Mouse (Mus musculus) ES-CJ7 (cell line): Measurements from ENCODE around the gene Olfr1141.

Experiments used
- DNase-seq: peaks from one replicate; pipeline ENCODE4 v3.0.0; 2011; ENCODE audit warnings: low read depth, low spot score

The Olfr1141 gene

GRCm38 (mm10) chr2:87753891-87754290 is at the start of gene Olfr1141:
Gene Olfr1141 (minus strand): TSS chr2:87753991.
- no peak for DNase-seq

GRCm38 (mm10) chr2:87800292-87800691 is 46.5 kb upstream of the Olfr1141 start, which contains the start of gene Olfr1143:
Gene Olfr1143 (plus strand): TSS chr2:87800592.
- DNase-seq, result no peak

GRCm38 (mm10) chr2:87779183-87779582 is 25.4 kb upstream of the Olfr1141 start, which contains the start of gene Olfr152:
Gene Olfr152 (plus strand): TSS chr2:87779483.
- no peak for DNase-seq

- no peak for DNase-seq
Observed at GRCm38 (mm10) chr2:87776143-87776542, 22.4 kb upstream of the Olfr1141 start.

GRCm38 (mm10) chr2:87743452-87743851 is 10.3 kb downstream of the Olfr1141 start, which contains the start of gene Olfr1140:
Gene Olfr1140 (plus strand): TSS chr2:87743752.
- DNase-seq, result no peak

- no peak for DNase-seq
Observed at GRCm38 (mm10) chr2:87739878-87740277, 13.9 kb downstream of the Olfr1141 start, which contains the start of gene Olfr1138. Gene Olfr1138 (minus strand): TSS chr2:87739978.

- no peak for DNase-seq
Observed at GRCm38 (mm10) chr2:87713079-87713478, 40.7 kb downstream of the Olfr1141 start, which contains the start of gene Olfr1137. Gene Olfr1137 (minus strand): TSS chr2:87713179.
